Mouse (Mus musculus) embryo, embryonic 10 days (tissue): ENCODE results near the gene Rap1b.

Source experiments
- DNase-seq: peaks from one replicate; pipeline ENCODE4 v3.0.0-alpha.2; 2015; ENCODE audit warnings: low spot score

The Rap1b gene

DNA sequence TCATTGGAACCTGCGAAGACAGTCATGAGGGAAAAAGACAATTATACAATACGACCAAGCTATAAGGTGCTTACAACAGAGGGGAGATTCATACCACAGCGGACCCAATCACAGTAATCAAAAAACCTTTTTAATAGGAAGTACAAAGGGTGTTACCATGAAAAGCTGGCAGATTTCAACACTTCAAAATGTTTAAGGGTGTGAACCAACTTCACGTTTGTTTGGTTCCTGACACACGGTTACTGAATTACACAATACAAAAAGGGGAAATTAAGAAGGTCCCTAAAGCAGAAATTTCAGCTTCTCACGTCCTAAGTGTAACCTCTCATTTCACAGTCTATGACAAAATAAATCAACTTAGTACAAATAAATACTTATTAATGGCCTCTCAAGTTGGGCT, 27.2 kb downstream of the Rap1b start:
- no peak for DNase-seq

DNA sequence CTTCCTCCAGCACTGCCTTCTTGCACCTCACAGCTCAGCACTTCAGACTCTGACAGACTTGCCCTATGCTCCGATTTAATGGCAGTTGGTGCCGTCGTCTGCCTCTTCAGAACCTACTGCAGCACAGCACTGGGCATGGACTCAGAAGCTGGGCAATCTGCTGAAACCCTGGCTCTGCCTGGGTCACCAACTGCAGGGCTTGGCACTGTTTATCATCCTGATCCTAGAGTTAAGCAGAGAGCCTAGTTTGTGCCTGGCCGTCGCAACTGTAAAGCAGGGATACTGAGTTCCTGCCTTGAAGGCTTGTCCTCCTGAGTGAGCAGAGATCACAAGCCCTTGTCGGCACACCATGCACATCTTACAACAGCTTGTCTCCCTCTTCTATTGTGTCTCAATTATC, 29.1 kb downstream of the Rap1b start:
- no peak for DNase-seq

DNA sequence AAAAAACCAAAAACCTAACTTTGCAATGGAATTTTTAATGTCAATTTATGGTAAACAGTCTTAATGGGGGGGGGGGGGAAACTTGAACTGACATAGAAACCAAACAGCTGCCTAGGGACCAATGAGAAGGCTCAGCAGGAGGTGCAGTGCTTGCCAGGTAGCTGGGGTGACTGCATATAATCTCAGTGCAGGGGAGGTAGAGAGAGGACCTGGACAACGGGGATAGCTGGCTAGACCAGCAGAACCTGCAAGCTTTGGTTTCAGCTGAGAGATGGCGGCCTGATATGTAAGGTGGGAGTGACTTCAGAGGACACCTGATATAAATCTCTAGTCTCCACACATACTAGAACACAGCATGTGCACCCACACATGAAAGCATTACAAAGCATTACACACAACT, 33.3 kb downstream of the Rap1b start:
- no peak for DNase-seq

DNA sequence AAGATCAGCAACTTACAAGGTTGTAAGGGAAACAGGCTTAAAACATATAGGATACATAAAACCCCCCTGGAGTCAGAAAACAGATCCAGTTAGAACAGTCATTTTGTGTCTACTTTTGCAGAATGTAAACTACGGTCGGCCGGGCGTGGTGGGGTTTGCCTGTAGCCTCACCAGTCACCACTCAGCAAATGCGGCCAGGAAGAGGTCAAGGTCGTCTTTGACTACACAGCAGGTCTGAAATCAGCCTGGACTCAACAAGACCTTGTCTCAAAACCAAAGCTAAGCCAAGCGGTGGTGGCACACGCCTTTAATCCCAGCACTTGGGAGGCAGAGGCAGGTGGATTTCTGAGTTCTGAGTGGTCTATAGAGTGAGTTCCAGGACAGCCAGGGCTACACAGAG, 34.3 kb downstream of the Rap1b start:
- DNase-seq: no peak

DNA sequence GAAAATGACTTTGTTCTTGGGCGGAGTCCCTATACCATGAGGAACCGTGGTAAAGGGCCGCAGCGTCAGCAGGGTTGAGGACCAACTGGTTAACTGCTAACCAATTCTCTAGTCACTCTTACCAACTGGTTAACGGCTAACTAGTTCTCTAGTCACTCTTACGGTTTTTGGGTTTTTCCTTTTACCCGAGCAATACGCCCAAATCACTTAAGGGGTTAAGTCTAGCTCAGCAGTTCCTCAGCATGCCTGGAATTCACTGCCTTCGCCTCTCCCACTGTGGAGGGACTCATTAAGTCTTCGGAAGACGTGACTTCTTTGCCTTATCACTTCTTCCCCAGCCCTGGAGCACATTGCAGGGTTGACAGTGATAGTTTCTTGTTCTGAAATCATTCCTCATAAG, 35.3 kb downstream of the Rap1b start:
- no peak for DNase-seq

DNA sequence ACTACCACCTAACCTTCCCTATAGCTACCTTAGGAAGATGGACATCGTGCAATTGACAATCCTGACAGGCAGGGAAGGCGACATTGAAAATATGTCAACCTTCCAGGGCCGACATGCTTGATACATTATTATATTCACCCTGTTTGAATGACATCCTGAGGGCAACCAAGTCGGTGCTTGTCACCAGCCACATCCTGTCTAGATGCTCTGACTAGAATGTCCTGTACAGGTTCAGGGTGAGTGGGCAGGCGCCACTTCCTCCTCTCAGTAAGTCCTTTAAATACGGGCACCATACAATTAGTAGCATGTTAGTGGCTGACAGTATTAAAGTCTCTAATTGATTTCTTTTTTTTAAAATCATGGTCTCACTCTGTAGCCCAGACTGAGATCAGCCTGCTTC, 37.8 kb downstream of the Rap1b start:
- no peak for DNase-seq

DNA sequence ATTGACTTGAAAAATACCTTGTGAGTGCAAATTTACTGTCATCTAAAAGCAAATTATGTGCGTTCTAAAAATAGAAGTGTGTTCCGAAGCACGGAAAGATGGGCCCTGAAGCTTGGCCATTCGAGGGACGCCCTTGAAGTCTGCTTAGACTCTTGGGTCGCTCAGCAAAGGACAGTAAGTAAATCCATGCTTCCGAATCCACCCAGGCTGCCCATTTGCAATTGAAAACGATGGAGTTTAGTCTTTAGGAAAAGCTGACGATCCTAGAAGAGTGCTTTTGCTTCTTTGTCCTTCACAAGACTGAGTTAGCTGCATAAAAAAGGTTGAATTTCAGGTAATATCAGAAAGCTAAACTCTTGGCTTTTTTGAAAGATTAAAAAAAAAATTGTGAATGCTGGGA, 39.9 kb downstream of the Rap1b start:
- no peak for DNase-seq

DNA sequence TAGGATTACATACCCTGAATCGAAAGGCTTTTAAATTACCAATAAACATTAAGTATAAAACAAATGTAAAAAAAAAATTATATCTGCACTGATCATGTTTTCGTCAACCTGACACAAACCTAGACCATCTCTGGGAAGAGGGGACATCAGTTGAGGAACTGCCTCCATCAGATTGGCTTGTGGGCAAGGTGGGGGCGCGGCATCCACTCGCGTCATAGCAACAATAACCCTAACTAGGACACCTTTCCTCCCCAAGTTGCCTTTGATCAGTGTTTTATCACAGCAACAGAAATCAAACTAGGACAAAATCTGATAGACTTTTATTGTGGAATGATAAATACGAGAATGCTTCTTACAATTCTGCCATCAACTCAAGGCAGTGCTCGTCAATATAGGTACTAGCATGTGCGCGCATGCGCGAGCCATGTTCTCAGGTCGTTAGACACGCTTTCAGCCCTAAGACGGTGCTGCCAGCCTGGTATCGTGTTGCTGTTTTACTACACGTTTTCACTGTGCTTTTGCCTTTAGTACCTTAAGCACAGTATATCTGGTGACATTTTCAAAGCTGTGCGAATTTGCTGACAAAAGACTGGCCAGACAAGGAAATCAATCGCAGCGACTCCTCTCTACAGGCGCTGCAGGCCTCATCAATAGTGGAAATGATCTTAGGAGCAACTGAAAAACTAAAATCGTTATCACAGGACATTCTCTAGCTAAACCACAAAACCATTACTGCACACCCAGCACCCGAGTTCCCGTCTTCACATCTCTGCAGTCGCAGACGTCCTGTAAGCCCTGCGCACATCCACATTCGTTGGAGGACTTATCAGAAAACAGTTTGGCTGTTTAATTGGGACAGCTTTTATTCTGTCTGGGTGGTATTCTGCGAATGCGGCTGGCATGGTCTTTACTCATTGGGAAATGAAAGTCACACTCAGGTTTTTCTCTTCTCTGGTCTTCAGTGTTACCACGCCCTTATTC, 41.7 kb downstream of the Rap1b start:
- no peak for DNase-seq

DNA sequence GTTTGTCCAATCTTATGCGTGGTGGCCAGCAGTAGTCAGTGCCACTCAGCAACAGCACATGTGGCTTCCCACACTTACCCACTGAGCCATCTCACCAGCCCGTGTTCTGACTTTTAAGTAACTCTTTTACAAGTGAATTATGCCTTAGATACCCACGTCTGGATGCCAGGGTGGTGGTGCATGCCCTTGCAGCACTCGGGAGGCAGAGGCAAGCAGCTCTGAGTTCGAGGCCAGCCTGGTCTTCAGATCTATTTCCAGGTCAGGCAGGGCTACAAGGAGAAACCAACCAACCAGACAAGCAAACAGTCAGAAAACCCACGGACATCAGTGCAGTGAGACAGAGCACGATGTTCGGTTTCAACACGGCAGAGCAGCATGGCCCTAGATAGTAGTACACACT, 43.9 kb downstream of the Rap1b start:
- no peak for DNase-seq

DNA sequence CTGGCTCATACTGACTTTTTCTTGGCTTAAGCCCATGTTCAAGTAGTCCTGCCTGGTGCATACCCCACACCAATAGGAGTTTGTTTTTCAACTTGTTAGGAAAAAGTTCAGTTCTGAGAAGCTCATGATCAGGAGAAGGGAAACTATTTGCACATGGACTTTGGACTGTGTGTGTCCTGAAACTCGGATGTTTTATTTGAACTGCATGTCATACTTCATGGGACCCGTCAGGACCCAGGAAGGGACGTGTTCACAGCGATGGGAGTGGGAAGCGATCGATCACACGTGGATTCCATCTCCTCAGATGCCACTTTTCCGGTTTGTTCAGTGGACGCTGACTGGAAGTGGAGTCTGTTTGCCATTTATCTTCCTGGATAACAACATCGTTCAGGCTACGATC, 46.0 kb downstream of the Rap1b start:
- DNase-seq: no peak

DNA sequence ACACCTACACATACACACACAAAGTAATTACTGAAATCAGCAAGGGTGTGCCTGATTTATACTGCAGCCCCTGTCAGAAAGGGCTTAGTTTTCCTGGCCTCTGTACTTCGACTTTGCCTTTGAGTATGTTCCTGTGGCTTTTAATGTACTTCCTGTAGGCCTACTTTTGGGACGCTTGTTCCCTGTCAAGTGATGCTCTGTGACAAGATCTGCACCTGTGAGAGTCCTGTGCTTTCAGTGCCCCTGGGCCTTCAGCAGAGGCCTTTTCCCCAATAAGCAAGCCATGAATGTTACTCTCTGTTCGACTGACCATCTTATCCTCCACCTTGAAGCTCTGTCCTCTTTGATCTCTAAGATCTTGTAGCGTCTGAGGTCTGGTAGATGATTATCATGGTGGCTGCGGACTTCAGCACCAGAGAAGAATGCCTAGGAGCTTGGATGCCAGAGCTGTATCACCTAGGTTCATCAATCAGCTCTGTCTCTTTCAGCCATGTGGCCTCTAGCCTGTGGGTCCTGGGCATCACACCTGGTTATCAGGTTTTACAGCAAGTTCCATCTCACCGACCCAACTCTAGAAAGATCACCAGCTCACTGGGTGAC, 47.3 kb downstream of the Rap1b start:
- DNase-seq: no peak

DNA sequence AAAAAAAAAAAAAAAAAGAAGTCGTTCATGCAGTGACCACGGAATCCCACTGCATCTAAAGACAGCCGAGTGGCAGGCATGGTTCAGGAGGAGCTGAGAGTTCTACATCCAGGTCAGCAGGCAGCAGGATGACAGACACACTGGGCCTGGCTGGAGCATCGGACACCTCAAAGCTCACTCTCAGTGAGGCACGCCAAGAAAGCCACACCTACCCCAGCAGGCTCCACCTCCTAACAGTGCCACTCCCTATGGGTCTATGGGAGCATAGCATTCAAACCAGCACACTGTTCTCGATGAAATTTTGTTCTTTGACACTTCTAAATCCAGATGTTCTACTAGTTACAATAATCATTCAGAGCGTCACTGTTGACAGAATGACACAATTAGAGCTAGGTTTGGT, 48.2 kb downstream of the Rap1b start:
- DNase-seq: no peak

DNA sequence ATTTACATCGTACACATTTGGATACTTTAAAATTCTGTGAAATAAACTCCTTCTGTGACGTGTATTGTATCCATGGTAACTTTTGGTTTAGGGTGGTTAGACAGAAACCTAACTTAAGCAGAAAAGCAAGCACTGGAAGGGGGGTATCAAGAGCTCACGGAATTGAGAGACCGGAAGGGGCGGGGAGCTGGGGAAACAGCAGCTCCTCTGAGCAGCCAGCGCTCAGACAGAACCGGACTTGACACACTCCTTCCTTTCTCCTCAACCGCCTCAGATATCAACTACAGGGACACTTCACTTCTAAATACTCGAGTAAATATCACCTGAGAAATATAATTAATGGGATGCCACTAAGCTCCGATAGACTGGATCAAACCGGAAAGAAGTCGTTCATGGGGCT, 48.7 kb downstream of the Rap1b start:
- DNase-seq: no peak

DNA sequence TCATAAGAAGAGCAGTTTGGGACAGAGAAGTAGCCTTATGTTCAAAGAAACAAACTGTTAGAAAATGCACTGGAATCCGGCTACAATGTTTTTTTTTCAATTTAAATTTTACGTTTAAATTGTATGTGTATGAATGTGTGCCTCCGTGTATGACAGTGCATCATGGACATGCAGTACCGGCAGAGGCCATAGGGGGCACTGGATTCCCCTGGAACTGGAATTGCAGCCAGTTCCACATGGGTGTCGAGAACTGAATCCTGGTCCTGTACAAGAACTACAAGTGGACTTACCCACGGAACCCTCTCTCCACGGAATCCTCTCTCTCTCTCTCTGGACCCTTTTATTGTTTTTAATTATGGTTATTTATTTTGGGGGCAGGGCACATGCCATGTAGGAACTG, 49.7 kb downstream of the Rap1b start:
- DNase-seq: no peak

DNA sequence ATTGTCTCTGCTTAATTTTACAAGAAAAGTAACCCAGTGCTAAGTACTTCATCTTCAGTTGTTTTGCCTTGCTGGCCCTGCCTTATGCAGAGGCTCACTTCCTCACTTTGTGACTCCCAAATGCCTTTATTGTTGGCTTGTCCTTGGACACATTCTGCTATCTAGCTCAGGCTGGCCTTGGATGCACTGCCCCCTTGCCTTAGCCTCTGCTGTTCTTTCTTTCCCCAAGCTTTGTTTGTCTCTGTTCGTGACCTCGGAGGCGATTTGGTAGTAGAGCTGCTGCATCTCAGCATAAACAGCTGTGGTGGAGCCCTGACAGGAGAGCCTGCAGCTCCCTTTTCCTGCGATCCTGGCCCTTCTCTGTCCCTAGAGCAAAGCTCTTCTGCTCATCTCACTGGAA, 50.6 kb downstream of the Rap1b start:
- no peak for DNase-seq

DNA sequence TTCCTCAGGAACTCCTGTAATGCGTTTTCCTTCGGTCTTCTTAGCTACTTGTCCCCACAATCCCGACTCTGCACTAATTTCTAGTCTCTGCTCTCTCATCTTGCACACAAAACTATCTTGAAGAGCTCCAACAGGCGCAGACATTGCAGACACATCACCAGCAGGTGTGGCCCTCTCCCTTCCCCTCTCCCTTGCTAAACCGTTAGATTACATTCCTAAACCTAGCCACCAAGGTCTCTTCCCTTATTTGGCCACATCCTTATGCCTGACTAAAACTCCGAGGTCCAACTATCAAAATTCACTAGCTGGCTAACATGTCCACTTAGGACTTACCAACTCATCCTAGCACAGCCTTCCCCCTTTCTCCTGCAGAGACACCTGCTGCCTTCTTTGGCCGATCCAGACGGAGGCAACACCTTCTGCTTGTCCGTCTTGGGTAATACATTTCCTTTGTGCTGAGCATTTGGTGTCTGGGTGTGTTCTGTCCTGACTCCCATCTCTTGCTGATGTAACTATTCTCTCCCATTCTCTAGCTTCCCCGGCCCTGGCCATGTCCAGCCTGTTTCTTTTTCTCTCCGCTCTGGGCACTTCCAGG, 52.3 kb downstream of the Rap1b start:
- no peak for DNase-seq

DNA sequence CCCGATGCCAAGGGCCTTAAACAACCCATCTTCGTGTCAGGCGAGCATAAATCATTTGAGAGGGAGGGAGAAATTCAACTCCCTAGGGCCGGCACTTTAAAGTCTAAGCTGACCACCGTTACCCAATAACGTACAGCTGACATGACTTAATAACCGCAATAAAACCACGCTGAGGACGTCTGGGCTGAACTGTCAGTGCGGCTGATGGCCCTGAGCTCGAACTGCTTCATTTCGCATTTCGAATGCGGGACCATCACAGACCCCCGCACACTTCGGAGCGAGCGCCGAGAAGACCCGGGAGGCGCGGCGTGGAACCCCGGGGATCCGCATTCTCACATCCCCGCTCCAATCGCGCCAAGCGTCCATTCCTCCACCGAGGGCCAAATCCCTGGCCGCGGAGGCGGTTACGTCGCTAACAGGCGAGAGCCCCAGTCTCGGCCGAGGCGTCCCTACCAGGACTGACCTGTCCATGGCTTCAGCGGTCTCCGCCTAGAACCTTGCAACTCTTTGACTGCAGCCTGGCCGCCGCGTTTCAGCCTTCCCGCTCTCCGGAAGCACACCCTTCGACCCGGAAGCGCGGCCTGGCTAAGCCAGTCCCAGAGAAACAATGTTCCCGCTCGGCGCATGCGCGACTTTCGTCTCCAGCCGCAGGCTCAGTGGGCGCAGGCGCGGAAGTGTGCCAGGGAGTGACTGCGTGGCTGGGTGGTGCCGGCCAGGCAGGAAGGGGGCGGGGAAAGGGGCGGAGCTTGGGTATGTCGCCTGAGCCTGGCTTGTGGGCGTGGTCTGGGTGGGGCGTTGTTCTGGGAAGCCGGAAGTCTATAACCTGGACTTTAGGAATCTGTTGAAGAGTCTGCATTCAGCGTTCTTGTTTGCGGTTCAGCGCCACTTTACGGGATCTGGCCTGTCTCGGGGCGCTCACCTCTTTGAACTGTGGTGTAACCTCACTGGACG, 53.4 kb downstream of the Rap1b start, which contains the start of gene Nup107:
Gene Nup107, minus strand, starts transcription at position 565 of the 951 bp plus-strand sequence.
- peak; percentile 100 for DNase-seq

DNA sequence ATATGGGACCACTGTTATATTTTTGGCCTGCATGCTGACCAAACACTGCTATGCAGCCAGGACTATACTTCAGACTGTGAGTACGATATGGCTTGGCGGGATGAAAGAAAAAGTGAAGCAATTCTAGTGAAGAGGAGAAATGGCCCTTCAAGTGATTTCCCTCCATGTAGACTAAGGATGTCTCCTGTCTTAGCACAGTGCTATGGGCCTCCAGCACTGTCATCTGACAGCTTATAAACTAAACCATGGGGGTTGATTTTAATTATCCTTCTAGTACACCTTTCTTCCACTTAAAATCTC, 54.7 kb downstream of the Rap1b start:
- no peak for DNase-seq

DNA sequence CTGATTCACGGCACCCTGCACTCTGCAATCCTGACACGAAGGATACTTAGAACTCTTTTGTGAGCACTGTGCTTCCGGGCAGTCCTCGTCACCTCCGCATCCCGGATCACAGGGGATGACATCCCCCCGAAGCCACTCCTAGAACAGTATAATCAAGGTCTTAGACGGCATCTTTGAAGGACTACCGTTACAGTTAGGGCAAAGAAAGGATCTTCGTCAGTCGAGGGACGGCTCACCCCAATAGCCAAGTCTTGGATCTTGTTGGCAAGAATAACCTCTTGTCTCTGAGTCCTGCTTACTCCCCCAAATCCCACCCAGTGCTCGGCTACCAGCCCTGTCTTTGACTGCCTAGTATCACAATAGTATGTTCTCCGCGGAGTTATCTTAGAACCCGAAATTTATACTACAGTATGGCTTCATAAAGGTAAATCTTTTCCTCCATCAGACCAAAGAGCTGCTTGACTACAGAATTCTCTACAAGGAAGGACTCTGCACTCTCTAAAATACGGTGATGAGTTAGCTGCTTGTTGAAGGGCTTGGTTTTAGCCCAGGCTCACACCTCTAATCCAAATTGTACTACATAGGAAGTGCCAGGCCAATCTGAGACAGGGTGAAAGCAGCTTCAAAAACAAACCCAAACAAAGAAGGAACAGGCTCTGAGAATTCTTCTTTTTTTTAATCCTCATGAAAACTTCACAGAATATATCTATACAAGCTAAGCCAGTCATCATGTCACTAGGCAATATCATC, 55.2 kb downstream of the Rap1b start:
- DNase-seq: no peak

DNA sequence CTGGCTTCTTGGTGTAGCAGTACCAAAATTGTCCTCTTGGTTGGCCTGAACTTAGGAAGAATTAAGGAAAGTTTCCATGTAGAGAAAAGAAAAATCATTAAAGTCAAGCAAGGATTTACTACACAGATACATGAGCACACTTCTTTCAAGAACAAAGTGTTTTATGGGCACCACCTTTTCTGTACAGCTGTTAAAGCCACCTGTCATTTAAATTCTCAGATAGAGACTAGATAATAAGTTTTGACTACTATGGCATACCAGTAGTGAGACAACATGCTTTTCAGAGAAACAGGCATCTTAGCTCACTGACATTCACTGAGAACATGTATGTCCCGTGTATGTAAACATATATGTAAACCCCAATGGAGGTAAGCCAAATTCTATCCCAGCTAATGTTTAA, 55.8 kb downstream of the Rap1b start:
- no peak for DNase-seq

DNA sequence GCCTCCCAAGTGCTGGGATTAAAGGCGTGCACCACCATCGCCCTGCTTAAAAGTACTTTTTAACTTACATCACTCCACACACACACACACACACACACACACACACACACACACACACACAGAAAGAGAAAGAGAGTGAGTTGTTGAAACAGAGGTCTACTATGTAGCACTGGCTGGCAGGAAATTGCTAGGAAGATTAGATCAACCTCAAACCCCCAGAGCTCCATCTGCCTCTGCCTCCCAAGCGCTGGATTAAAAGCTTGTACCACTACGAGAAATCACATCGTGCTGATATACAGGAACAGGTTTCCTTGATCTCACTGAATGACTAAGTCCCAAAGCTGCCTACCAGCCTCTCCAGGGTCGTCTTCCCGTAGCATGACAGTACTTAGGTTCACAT, 61.2 kb downstream of the Rap1b start:
- no peak for DNase-seq
